Mouse (Mus musculus) small intestine, adult 2 months (tissue): Measurements from ENCODE around the gene Defb41.
"Not testable (repeated sequence)": the region's sequence is repeated elsewhere in the genome, so short reads cannot be mapped to it uniquely, and the experiment has no call there.

ENCODE experiments used
- CTCF ChIP-seq: fragments of 200-500 bp; IDR thresholded peaks from 2 replicates; pipeline ENCODE4 v1.5.1; 2012; ENCODE audit warnings: low read depth, mild to moderate bottlenecking, control low read depth, inconsistent platforms, low read length, moderate library complexity, mixed read lengths; ENCODE audit not compliant: insufficient replicate concordance, insufficient read length; ENCODE audit errors: extremely low read depth
- POLR2A ChIP-seq: fragments of 200-500 bp; IDR thresholded peaks from 2 replicates; pipeline ENCODE4 v1.6.1; 2012; ENCODE audit warnings: low read depth, mild to moderate bottlenecking, control low read depth, inconsistent platforms, low read length, moderate library complexity

DNA sequence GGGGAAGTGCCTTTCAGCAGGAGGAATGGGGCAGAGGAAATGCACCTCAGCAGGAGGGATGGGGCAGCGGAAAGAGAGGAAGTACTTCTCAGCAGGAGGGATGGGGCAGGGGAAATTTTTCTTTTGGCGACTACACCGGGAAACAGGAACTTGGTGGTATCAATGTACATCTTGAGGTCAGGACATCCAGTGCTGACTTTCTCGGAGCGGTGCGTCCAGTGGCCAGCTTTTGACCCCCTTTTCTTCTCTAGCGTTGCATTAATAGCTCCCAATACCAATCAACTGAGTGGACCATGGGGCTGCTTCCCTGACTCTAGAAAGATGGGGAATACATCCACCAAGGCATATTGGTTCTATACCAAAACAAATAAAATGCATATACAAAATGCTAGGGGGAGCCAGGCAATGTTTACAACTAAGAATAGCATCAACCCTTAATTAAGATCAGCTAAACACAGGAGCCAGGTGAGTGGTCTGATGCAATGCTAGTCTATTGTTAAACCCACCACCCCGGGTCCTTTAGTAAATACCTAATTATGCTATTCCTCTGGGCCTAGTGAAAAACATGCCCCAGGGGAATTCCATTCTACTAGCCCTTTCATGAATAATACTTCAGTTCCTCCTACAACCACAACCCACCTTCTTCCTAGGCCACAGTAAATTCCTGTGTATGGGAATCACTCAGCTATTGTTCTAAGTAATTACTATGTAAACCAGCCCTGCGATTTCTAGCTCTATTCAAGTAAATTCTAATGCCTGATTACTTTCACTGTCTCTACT lies 18.9 kb downstream of the Defb41 start:
- TF ChIP-seq CTCF, POLR2A: not testable (repeated sequence)
